Mouse (Mus musculus): ENCODE measurements around the gene Mrpl2.
A peak's percentile ranks its signal among the peaks of the same experiment; 100 is the strongest.

DNA sequence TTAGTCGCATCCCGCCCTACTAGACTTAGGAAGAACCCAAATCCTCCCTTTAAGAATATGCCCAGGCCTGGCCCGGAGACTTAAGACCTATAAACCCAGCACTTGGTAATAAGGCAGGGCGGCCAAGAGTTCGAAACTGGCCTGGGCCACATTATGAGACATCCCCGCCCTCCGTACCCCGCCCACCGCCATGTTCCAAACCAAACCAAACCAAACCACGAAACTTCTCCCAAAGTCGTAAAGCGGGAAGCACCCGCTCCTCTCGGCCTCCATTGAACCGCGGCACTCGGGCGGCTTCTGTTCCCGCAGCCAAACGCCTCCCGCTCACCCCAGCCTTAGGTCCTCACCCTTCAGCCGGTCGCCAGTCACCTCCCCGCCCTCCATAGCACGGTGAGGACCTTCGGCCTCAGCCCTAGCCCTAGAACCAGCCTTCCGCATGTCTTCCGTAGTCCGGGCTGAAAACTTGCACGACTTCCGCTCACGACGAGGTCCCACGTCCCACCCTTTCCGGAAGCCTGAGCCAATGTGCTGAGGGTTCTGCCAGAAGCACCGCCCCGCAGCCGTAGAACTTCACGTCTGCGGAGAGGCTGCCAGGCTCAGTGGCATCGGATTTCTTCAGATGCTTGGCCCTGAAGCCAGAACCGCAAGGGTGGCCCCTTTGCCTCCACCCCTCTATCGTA is 28.0 kb downstream of the Mrpl2 start, which contains the start of gene Rrp36:
- TF ChIP-seq CTCF (IDR thresholded peaks at IDR 0.05; ENCODE audit: insufficient read depth, low read depth, low read length), result no peak
- peak; percentile 50; the same call in 1 of the 2 replicates for TF ChIP-seq POLR2A (IDR thresholded peaks at IDR 0.05; ENCODE audit: insufficient read depth, low read depth, low read length)
